Mouse (Mus musculus) megakaryocyte, adult 5-6 weeks (primary cell): ENCODE measurements at regions not wholly inside any gene's neighbourhood (a gene's known extent, or its start where the extent isn't known, plus 50 kb on each side); places are given as distances from the start of the nearest gene placed in this dataset.

ENCODE experiments used
- ATAC-seq: 2 replicates; pipeline ENCODE4 v1.8.0; 2016; ENCODE audit warnings: mild to moderate bottlenecking, inconsistent platforms; ENCODE audit not compliant: poor library complexity, severe bottlenecking

DNA sequence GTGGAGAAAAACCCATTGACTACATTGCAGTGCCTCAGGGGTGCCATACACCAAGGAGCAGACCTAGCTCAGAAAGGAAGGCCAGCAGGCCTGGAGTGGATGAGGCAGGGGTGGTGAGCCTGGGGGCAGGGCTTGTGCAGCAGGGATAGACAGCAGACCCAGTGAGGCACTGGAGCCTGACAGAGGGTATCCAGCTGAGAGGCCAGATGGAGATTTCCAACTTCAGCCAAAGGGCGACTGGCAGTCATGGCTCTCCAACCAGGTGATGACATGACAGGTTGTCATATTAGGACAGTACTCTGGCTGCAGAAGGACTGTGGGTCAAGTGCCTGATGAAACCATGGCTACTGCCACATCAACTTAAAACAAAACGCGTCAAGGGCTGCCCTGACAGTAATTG is 431.1 kb downstream of the Glrx3 start:
- ATAC-seq = no peak

GRCm38 (mm10) chr7:137875306-137875705 is 437.9 kb downstream of the Glrx3 start:
- ATAC-seq = no peak

GRCm38 (mm10) chr7:137879296-137879695 is 441.9 kb downstream of the Glrx3 start:
- no peak for ATAC-seq

- ATAC-seq = no peak
Measured at GRCm38 (mm10) chr7:137882876-137883275, 445.5 kb downstream of the Glrx3 start.

GRCm38 (mm10) chr7:137883701-137884100 is 446.3 kb downstream of the Glrx3 start:
- ATAC-seq = no peak

DNA sequence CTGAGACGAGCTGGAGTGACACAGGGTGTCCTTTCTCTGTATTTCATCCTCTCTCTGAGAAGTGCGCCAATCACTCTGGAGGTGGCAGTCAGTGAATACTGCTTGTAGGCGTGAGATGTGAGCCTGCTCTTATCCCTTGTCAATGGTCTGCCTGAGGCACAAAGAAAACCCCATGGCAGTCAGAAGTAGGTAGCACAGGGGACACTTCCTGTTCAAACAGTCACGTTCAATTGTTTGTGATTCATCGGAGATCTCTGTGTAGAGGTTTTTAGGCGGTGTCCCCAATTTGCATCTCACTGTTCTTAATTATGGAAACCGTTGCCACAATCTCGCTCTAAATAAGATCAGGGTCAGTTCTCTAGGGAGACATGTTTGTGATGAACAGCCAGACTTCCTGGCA is 447.7 kb downstream of the Glrx3 start:
- ATAC-seq = no peak

GRCm38 (mm10) chr7:137888731-137889130 is 451.3 kb downstream of the Glrx3 start:
- no peak for ATAC-seq

- ATAC-seq = no peak
Measured at GRCm38 (mm10) chr7:137906424-137907060, 469.1 kb downstream of the Glrx3 start.

GRCm38 (mm10) chr7:137909456-137909855 is 472.0 kb downstream of the Glrx3 start:
- no peak for ATAC-seq

- ATAC-seq = no peak
Measured at GRCm38 (mm10) chr7:137913551-137914105, 476.2 kb downstream of the Glrx3 start.

DNA sequence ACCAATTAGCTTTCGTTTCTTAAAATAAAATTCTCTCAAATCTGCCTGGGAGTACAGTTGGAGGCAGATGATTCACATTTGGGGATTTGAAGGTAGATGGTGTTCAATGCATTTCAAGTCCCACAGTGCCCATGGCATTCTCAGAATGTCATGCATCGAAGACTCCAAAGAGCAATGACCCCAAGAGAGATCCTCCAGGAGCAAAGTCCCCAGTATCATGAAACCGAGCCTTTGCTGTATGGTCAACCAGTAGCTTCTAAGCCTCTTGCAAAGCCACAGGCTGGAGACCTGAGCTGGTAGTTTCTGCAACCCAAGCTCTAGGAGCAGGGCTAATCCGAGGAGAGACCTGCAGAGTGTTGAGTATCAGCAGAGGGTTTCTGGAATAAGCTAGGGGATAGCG is 477.1 kb downstream of the Glrx3 start:
- ATAC-seq = no peak

- ATAC-seq = no peak
Measured at GRCm38 (mm10) chr7:137916351-137916750, 478.9 kb downstream of the Glrx3 start.

GRCm38 (mm10) chr7:137924464-137925167 is 472.9 kb downstream of the Tcerg1l start:
- no peak for ATAC-seq

DNA sequence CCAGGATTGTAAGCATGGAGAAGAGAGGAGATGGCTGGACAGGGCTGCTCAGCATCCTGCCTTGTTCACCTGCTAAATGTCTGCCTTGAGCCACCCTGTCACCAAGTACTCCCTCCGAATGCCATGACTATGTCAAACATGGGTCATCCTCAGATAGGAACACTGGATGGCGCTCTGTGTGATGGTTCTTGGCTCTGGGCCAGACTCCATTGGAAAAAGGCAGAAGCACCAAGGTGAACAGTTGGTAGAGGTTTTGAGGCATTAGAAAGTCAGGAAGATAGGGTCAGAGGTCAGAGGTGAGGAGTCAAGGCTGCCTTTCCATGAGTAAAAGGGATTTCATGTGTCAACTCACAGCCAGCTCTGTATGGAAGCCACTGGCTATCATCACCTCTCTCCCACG is 471.9 kb downstream of the Tcerg1l start:
- ATAC-seq = no peak

- no peak for ATAC-seq
Measured at GRCm38 (mm10) chr7:137927371-137927770, 470.2 kb downstream of the Tcerg1l start.

GRCm38 (mm10) chr7:137930200-137930599 is 467.3 kb downstream of the Tcerg1l start:
- ATAC-seq = no peak

GRCm38 (mm10) chr7:137935896-137936295 is 461.6 kb downstream of the Tcerg1l start:
- no peak for ATAC-seq

DNA sequence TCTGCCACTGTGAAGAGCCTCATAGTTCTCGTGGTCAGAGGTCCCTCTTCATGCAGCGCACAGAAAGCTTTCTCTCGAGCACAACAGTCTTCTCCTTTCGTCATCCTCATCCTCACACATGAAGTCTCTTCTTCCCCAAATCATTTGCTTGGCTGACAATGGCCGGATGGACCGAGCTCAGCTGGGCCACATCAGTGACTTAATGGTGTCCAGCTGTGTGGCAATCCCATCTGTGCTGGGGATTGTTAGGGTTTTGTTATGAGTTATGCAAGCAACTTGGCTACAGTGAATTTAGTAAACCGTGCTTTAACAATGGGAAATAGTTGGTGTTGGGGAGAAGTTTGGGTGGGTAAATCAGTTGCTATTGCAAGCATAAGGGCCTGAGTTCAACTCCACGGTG is 458.4 kb downstream of the Tcerg1l start:
- no peak for ATAC-seq

DNA sequence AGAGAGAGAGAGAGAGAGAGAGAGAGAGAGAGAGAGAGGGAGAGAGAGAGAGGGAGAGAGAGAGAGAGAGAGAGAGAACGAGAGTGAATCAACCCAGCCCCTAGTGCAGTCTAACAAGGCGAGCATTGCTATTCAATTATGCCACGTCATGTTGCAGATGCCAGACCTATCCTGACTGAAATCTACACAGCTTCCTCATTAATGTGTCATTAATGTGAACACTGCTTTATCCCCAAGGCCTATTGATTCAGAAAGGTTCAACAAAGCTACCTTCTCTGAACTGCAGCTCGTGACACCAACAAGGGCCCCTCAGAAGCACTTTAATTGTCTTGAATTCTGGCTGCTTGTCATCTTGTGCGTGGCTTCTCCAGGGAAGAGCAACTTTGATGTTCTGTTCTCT is 457.4 kb downstream of the Tcerg1l start:
- ATAC-seq = no peak

DNA sequence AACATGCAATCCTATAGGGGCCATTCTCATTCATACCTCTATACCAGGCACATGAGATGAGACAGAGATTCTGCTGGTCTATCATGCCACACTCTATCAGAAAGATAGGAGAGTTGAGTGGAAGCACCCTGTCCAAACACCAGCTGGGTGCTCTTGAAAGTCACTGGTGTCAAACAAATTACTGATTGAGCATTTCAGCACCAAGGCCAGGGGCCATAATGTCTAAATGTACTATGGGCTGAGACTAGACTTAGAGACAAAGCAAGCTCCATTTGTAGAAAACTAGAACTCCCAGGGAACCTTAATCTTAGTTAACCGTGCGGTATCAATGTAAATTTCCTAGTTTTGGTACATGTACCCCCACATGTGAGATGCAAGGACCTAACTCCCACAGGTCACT is 452.5 kb downstream of the Tcerg1l start:
- no peak for ATAC-seq

DNA sequence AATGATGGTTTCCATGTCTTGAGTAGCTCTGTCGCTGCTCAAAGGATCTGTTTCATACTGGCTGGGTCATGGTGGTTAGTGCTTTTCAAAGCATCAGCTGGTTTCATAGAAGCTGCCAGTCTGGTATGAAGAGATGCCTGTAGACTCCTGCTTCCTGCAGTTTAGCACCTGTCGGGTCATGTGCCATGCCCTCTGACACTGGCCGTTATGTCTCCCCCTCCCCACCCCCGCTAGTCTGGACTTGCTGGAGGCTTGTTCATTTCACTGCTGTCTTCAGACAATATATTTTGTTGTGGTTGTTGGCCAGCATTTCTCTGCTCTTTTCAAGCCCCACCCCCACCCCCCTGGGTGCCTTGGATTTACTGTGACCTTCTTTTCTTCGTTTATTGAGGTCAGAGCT is 450.1 kb downstream of the Tcerg1l start:
- ATAC-seq = no peak

GRCm38 (mm10) chr7:137957354-137957753 is 440.2 kb downstream of the Tcerg1l start:
- ATAC-seq = no peak
